Mouse (Mus musculus) heart, embryonic 14.5 days (tissue): ENCODE results near the gene Nfib. TPM values are rescaled to one million over a fixed set of nuclear protein-coding genes. Genes with fewer than 3 reads are reported as not detected.
A peak's percentile ranks its signal among the peaks of the same experiment; 100 is the strongest.

Experiments used
- ATAC-seq: fragments of 200-750 bp; cut with Nextera tagmentation; 2 replicates; pipeline ENCODE4 v1.8.0; 2017; ENCODE audit warnings: low read depth, moderate TSS enrichment; ENCODE audit not compliant: insufficient number of reproducible peaks, insufficient read depth, low FRiP score
- H3K27ac ChIP-seq, 2 experiments: fragments of 200-500 bp in 1 of 2; fragments of 300-500 bp in 1 of 2; sonication (generic) in 1 of 2; replicated peaks in 1 of 2; 2 replicates each; pipeline ENCODE4 v1.5.1; 2012 to 2014; ENCODE audit warnings: low read depth in 2 of 2, low read length in 2 of 2, control low read depth in 1 of 2, mild to moderate bottlenecking in 1 of 2, mixed read lengths in 1 of 2; ENCODE audit not compliant: control insufficient read depth in 1 of 2, insufficient read depth in 1 of 2
- H3K27me3 ChIP-seq: fragments of 300-500 bp; sonication (generic); 2 replicates; pipeline ENCODE4 v1.6.1; 2014; ENCODE audit warnings: mild to moderate bottlenecking, low read length, control low read depth; ENCODE audit not compliant: control insufficient read depth, insufficient read depth
- H3K36me3 ChIP-seq: fragments of 300-500 bp; sonication (generic); 2 replicates; pipeline ENCODE4 v1.6.1; 2014; ENCODE audit warnings: mild to moderate bottlenecking, control low read depth, low read length, mixed read lengths; ENCODE audit not compliant: control insufficient read depth, insufficient read depth
- H3K4me1 ChIP-seq, 2 experiments: fragments of 200-500 bp in 1 of 2; fragments of 300-500 bp in 1 of 2; sonication (generic) in 1 of 2; 2 replicates each; pipeline ENCODE4 v1.6.1; 2012 to 2014; ENCODE audit warnings: low read length in 2 of 2, control low read depth in 1 of 2, mixed read lengths in 1 of 2; ENCODE audit not compliant: control insufficient read depth in 2 of 2, insufficient read depth in 2 of 2
- H3K4me2 ChIP-seq: fragments of 300-500 bp; sonication (generic); 2 replicates; pipeline ENCODE4 v1.6.1; 2014; ENCODE audit warnings: mild to moderate bottlenecking, low read length
- H3K4me3 ChIP-seq, 2 experiments: fragments of 200-500 bp in 1 of 2; fragments of 300-500 bp in 1 of 2; sonication (generic) in 1 of 2; 2 replicates each; pipeline ENCODE4 v1.5.1; 2012 to 2014; ENCODE audit warnings: low read length in 2 of 2, mild to moderate bottlenecking in 2 of 2, control low read depth in 1 of 2, low read depth in 1 of 2, moderate library complexity in 1 of 2; ENCODE audit not compliant: control insufficient read depth in 1 of 2, insufficient read depth in 1 of 2
- H3K9ac ChIP-seq: fragments of 300-500 bp; sonication (generic); 2 replicates; pipeline ENCODE4 v1.6.1; 2014; ENCODE audit warnings: mild to moderate bottlenecking, low read length
- H3K9me3 ChIP-seq: fragments of 300-500 bp; sonication (generic); 2 replicates; pipeline ENCODE4 v1.6.1; 2016; ENCODE audit warnings: low read length, control low read depth; ENCODE audit not compliant: control insufficient read depth
- WGBS: fragments of 180-500 bp; shearing (Covaris S2); extraction: QIAGEN DNeasy Blood & Tissue Kit; methylation state at CpG from one replicate; pipeline ENCODE4 v1.1.7; 2014; 5-methylcytosine and 5-hydroxymethylcytosine counted together
- polyA plus RNA-seq: library from polyadenylated mRNA; unstranded; fragments of >200 nt; fragmentation: Nextera tagmentation; extraction: Ambion mirVana; gene quantifications from 2 replicates; pipeline ENCODE4 v1.2.1, GENCODE M21; 2014

Gene Nfib
- polyA plus RNA-seq, 1 experiment from 2014 or later: 79.8 TPM

DNA sequence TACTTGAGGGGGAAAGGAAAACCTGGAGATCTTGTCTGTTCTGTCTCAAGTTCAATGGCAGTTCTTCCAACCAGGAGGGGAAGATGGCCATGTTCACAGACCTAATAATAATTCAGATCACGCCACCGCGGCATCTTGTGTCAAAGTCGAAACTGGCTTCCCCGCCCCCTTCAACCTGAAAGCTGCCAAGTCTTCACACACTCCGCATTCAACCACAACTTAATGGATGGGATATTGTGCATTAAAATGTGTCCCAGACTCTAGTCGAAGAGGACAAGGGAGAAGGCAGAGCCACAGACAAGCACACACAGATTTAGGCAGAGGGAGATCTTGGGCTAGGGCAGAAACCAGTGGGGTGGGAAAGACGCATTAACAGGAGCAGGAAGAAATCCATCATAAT lies 194.0 kb downstream of the Nfib start:
- peaks cover 0 to 34% of the 10 kb centered on the region in 2 experiments for H3K4me1 ChIP-seq
- H3K9me3 ChIP-seq: no peaks in the 10 kb centered on the region
- WGBS: under 1% methylated on average over 8 of the region's 8 CpGs
- H3K27ac ChIP-seq: peak overlapping the region; percentile 91 to 100
- H3K36me3 ChIP-seq: no peaks in the 10 kb centered on the region
- H3K4me3 ChIP-seq: peak overlapping the region; percentile 37 to 51
- peak overlapping the region; percentile 97 for H3K4me2 ChIP-seq
- peak overlapping the region; percentile 100 for H3K9ac ChIP-seq
- H3K27me3 ChIP-seq: no peaks in the 10 kb centered on the region
- ATAC-seq: no peak

GRCm38 (mm10) chr4:82511001-82511513 lies 194.5 kb downstream of the Nfib start:
- peak overlapping the region; percentile 37 to 51 for H3K4me3 ChIP-seq
- peak overlapping the region; percentile 97 for H3K4me2 ChIP-seq
- no peaks in the 10 kb centered on the region for H3K27me3 ChIP-seq
- 9% methylated on average over 16 of the region's 16 CpGs for WGBS
- no peak for ATAC-seq
- peaks cover 0 to 30% of the 10 kb centered on the region in 2 experiments for H3K4me1 ChIP-seq
- peak overlapping the region; percentile 91 to 100 for H3K27ac ChIP-seq
- H3K9me3 ChIP-seq: no peaks in the 10 kb centered on the region
- H3K36me3 ChIP-seq: no peaks in the 10 kb centered on the region
- peak overlapping the region; percentile 100 for H3K9ac ChIP-seq

DNA sequence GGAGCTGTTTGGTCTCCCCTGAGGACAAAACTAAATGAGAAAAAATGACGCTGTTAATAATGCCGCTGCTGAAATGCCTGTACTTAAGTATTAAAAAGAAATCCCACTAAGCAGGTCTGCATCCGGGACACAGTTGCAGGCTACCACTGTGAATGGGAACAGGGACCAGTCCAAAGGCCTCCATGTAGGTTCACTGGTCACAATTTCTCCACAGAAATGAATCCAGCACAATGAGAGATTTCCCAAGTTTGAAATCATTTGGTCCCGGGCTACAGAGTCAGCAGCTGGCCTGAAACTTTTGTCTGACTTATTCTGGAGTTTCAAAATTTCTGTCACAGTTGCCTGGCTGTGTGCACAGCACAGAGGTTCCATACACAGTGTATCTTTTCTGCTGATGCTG lies 195.8 kb downstream of the Nfib start:
- Histone ChIP-seq H3K27me3 (no peaks in the 10 kb centered on the region), H3K4me1 (peaks cover 0 to 30% of the 10 kb centered on the region in 2 experiments), H3K9me3 (no peaks in the 10 kb centered on the region), H3K4me2 (peak overlapping the region; percentile 97), H3K27ac (peak overlapping the region; percentile 79 to 100), H3K36me3 (no peaks in the 10 kb centered on the region), H3K9ac (peak overlapping the region; percentile 100), H3K4me3 (peak overlapping the region; percentile 9 to 96; a peak in 3 of 4 replicates)
- no peak for ATAC-seq
- WGBS: 35% methylated on average over 4 of the region's 4 CpGs

DNA sequence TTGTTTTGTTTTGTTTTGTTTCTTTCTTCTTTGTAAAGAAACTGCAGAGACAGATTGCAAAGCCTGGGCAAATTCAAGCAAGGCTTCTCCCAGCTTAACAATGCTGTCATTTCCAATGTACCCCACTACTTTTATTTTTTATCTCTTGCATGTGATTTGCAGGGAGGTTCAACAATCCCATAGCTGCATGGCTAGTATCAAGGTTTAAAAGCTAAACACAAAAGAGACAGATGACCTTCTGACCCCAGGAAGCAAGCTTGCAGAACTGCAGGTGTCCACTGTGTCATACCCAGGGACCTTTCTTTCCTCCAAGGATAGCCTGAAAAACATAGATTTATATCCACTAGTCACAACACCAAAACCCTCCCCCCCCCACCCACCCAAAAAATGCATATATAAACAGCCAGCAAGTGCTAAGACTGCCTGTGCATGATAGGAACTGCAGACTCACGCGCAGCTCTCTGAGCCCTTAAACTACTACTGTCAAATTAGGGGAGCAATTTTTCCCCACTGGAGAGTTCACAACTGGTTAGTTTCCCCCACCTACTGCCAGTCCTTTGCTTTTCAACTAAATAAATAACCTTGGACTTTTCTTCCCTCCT lies 196.3 kb downstream of the Nfib start:
- WGBS: 13% methylated on average over 2 of the region's 2 CpGs
- no peak for ATAC-seq
- peaks cover 0 to 26% of the 10 kb centered on the region in 2 experiments for H3K4me1 ChIP-seq
- no peaks in the 10 kb centered on the region for H3K9me3 ChIP-seq
- no peaks in the 10 kb centered on the region for H3K27me3 ChIP-seq
- peak overlapping the region; percentile 97 for H3K4me2 ChIP-seq
- peak overlapping the region; percentile 79 to 100 for H3K27ac ChIP-seq
- H3K4me3 ChIP-seq: peak overlapping the region; percentile 9 to 96; a peak in 3 of 4 replicates
- peak overlapping the region; percentile 100 for H3K9ac ChIP-seq
- no peaks in the 10 kb centered on the region for H3K36me3 ChIP-seq

- no peaks in the 10 kb centered on the region for H3K9me3 ChIP-seq
- H3K27me3 ChIP-seq: no peaks in the 10 kb centered on the region
- 9% methylated on average over 7 of the region's 7 CpGs for WGBS
- H3K4me3 ChIP-seq: peak overlapping the region; percentile 93 to 96
- no peaks in the 10 kb centered on the region for H3K36me3 ChIP-seq
- peak overlapping the region; percentile 100 for H3K9ac ChIP-seq
- ATAC-seq: no peak
- peaks cover 0 to 24% of the 10 kb centered on the region in 2 experiments for H3K4me1 ChIP-seq
- peak overlapping the region; percentile 97 for H3K4me2 ChIP-seq
- H3K27ac ChIP-seq: peak overlapping the region; percentile 100
Observed at GRCm38 (mm10) chr4:82508281-82508687, 197.3 kb downstream of the Nfib start.

- Histone ChIP-seq H3K36me3 (no peaks in the 10 kb centered on the region), H3K27ac (peak overlapping the region; percentile 100), H3K9me3 (no peaks in the 10 kb centered on the region), H3K4me2 (peak overlapping the region; percentile 97), H3K4me3 (peak overlapping the region; percentile 93 to 96), H3K27me3 (no peaks in the 10 kb centered on the region), H3K4me1 (peaks cover 0 to 24% of the 10 kb centered on the region in 2 experiments), H3K9ac (peak overlapping the region; percentile 100)
- ATAC-seq: no peak
- 4% methylated on average over 15 of the region's 15 CpGs for WGBS
Observed at GRCm38 (mm10) chr4:82507541-82508280, 197.8 kb downstream of the Nfib start.

DNA sequence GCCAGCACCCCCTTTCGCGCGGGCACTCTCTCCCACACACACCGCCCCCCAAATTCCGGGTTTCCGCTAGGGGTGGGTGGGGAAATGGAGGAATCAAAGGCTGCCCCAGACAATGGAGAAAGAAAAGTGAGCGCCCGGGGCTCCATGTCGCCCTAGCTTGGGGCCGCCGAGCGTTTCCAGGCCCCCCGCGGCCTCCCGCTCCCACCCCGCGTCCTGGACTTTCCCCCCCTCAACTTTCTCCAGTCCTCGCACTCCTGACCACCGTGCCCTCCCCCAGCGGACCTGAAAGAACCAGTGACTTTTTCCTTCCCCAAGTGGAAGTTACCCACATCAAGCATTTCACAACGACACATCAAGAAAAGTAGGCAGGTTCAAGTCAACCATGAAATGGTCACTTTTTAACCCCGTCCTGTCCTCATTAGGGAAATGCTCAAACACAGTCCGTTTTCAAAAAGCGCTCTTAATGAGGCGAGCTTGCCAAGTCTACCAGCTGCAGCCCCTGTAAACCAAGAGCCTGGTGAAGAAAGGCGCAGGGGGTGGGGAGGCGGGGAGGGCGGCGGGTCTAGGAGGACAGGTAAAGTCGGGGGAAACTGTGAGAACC lies 198.7 kb downstream of the Nfib start:
- 0% methylated on average over 30 of the region's 30 CpGs for WGBS
- H3K27ac ChIP-seq: peak overlapping the region; percentile 100
- H3K27me3 ChIP-seq: no peaks in the 10 kb centered on the region
- H3K4me1 ChIP-seq: peaks cover 0 to 20% of the 10 kb centered on the region in 2 experiments
- H3K36me3 ChIP-seq: no peaks in the 10 kb centered on the region
- H3K4me2 ChIP-seq: peak overlapping the region; percentile 97
- peak; percentile 11 for ATAC-seq
- no peaks in the 10 kb centered on the region for H3K9me3 ChIP-seq
- peak overlapping the region; percentile 100 for H3K9ac ChIP-seq
- peak overlapping the region; percentile 93 to 96 for H3K4me3 ChIP-seq
